Mouse (Mus musculus) kidney, adult 2 months (tissue): ENCODE measurements around the gene Zfp961.

Experiments used
- CTCF ChIP-seq: fragments of 200-500 bp; conservative IDR thresholded peaks from 2 replicates; pipeline ENCODE4 v1.5.1; 2011; ENCODE audit warnings: low read depth, mild to moderate bottlenecking, control low read depth, low read length, moderate library complexity, mixed read lengths; ENCODE audit not compliant: insufficient read depth, insufficient read length
- POLR2A ChIP-seq: fragments of 200-500 bp; IDR thresholded peaks from one replicate; pipeline ENCODE4 v1.6.1; 2011; ENCODE audit warnings: low read depth, low read length, control low read depth

- no peak for TF ChIP-seq CTCF
- TF ChIP-seq POLR2A, result no peak
Measured at GRCm38 (mm10) chr8:71906809-71907208, 44.0 kb upstream of the Zfp961 start.
